Comparison of ENCODE assay signal across 8 mouse cellular contexts in genomic region chr19:5016221-5016742, GRCm38 (mm10). TPM values are rescaled to one million over a fixed set of nuclear protein-coding genes. Genes with fewer than 3 reads are reported as not detected.
DNase-seq lines count a peak whose midpoint lies in the region; ATAC-seq and TF ChIP-seq lines count a peak whose summit lies in the region.

No protein-coding gene starts in this region.

- H3K9ac ChIP-seq in hindbrain, embryonic 16.5 days (ENCODE audit: low read depth, low read length): no peak overlapping the region; the same call in 1 of the 2 replicates
- H3K9ac ChIP-seq in liver, postnatal 0 days (replicated peaks): no peak overlapping the region

- no peak overlapping the region for H3K4me3 ChIP-seq in C2C12 (ENCODE audit: insufficient read depth, poor library complexity, severe bottlenecking)
- H3K4me3 ChIP-seq in hindbrain, embryonic 16.5 days (ENCODE audit: low read length): no peak overlapping the region
- H3K4me3 ChIP-seq in liver, postnatal 0 days (ENCODE audit: low read depth, low read length): no peak overlapping the region

- peak overlapping the region; percentile 62 for H3ac ChIP-seq in C2C12 (ENCODE audit: control insufficient read depth, insufficient read length, low read depth)

- H3K36me3 ChIP-seq in C2C12 (ENCODE audit: control insufficient read depth, insufficient read depth): no peaks in the 10 kb centered on the region
- no peaks in the 10 kb centered on the region for H3K36me3 ChIP-seq in hindbrain, embryonic 16.5 days (ENCODE audit: control insufficient read depth, insufficient read depth, low read length)
- H3K36me3 ChIP-seq in liver, postnatal 0 days (replicated peaks; ENCODE audit: insufficient read depth, low read length): no peaks in the 10 kb centered on the region

- H3K79me3 ChIP-seq in C2C12 (ENCODE audit: low read depth): no peaks in the 10 kb centered on the region

- H3K79me2 ChIP-seq in C2C12 (ENCODE audit: control insufficient read depth, insufficient read depth): no peaks in the 10 kb centered on the region

- no peak for TF ChIP-seq CTCF in C2C12 (IDR thresholded peaks at IDR 0.05; ENCODE audit: control insufficient read depth, insufficient read depth, insufficient read length)
- TF ChIP-seq CTCF in liver, postnatal 0 days (IDR thresholded peaks at IDR 0.05; ENCODE audit: low read depth): no peak

- WGBS in hindbrain, embryonic 16.5 days: 34% methylated on average over 10 of the region's 10 CpGs
- 39% methylated on average over 10 of the region's 10 CpGs for WGBS in liver, postnatal 0 days (ENCODE audit: insufficient replicate concordance)

- ATAC-seq in hindbrain, embryonic 16.5 days: no peak; the same call in 1 of the 2 replicates
- ATAC-seq in liver, postnatal 0 days: peak; percentile 19; the same call in 1 of the 2 replicates
- no peak for ATAC-seq in frontal cortex, adult (ENCODE audit: low TSS enrichment)

- no peaks in the 10 kb centered on the region for H3K9me3 ChIP-seq in hindbrain, embryonic 16.5 days (ENCODE audit: control insufficient read depth, low read length)
- H3K9me3 ChIP-seq in liver, postnatal 0 days (ENCODE audit: low read length): no peaks in the 10 kb centered on the region

- DNase-seq in embryo, embryonic 11 days: peak; percentile 30
- DNase-seq in liver, postnatal 0 days: no peak
- no peak for DNase-seq in spleen, postnatal 10 days (ENCODE audit: low spot score in 2 of 2)
- no peak for DNase-seq in adrenal gland, adult 2 months
- no peak for DNase-seq in layer of hippocampus, adult 18-20 months (ENCODE audit: low spot score in 2 of 2)

- H3K27ac ChIP-seq in hindbrain, embryonic 16.5 days (ENCODE audit: low read depth, low read length): no peak overlapping the region
- no peak overlapping the region for H3K27ac ChIP-seq in liver, postnatal 0 days (ENCODE audit: low read depth)

- no peak for TF ChIP-seq EP300 in liver, postnatal 0 days (IDR thresholded peaks at IDR 0.05; ENCODE audit: low read depth)

- H3K27me3 ChIP-seq in C2C12 (ENCODE audit: control insufficient read depth, insufficient read depth, insufficient read length): no peaks in the 10 kb centered on the region
- no peaks in the 10 kb centered on the region for H3K27me3 ChIP-seq in hindbrain, embryonic 16.5 days (replicated peaks; ENCODE audit: control insufficient read depth, insufficient read depth, low read length)
- H3K27me3 ChIP-seq in liver, postnatal 0 days (ENCODE audit: insufficient read depth, low read length): no peaks in the 10 kb centered on the region

- no peaks in the 10 kb centered on the region for H3K4me1 ChIP-seq in hindbrain, embryonic 16.5 days (ENCODE audit: control insufficient read depth, insufficient read depth, low read depth, low read length)
- no peaks in the 10 kb centered on the region for H3K4me1 ChIP-seq in liver, postnatal 0 days (ENCODE audit: insufficient read depth)

- H3K4me2 ChIP-seq in hindbrain, embryonic 16.5 days (ENCODE audit: low read length): peak overlapping the region; percentile 29; the same call in 1 of the 2 replicates
- 0 out of 2 replicates have a peak overlapping the region, but pooled peaks have one; percentile 32 for H3K4me2 ChIP-seq in liver, postnatal 0 days (ENCODE audit: low read depth, low read length)

TF ChIP-seq in C2C12, 6 proteins besides CTCF, POLR2A, EP300 and RAD21:
- TF ChIP-seq USF1 (IDR thresholded peaks at IDR 0.05; ENCODE audit: low read depth) (no peak), CEBPB (IDR thresholded peaks at IDR 0.05; ENCODE audit: low read depth) (no peak), MYOG (IDR thresholded peaks at IDR 0.05; ENCODE audit: control insufficient read depth, extremely low read depth, insufficient read length) (no peak), MYOD1 (IDR thresholded peaks at IDR 0.05; ENCODE audit: control insufficient read depth, insufficient read length, low read depth) (no peak)

RNA-seq across cellular contexts. Expression of gene Slc29a2, which starts 7.4 kb away (rescaled TPM):
- polyA plus RNA-seq in C2C12 (2012; fragmentation: generic; extraction: Trizol): 8.9 TPM
- 15.0 and 16.6 TPM in 2 replicates for polyA plus RNA-seq in hindbrain, embryonic 16.5 days (2015; fragmentation: Nextera tagmentation; extraction: Ambion mirVana)
- 0.87 and 1.0 TPM in 2 replicates for polyA plus RNA-seq in liver, postnatal 0 days (2015; fragmentation: Nextera tagmentation; extraction: Ambion mirVana)
- total RNA-seq in adrenal gland, adult 2 months (2021): 1 to 10 TPM; 4.3 to 6.9 TPM
- 12.6 and 13.4 TPM in 2 replicates for polyA plus RNA-seq in adrenal gland, adult 2 months (2012; rRNA removed)
- 10 to 100 TPM; 16.0 to 17.5 TPM for total RNA-seq in layer of hippocampus, adult 18-20 months (2021)

RNA-seq across cellular contexts. Expression of gene B4gat1, which starts 22.3 kb away (rescaled TPM):
- 28.1 TPM for polyA plus RNA-seq in C2C12 (2012; fragmentation: generic; extraction: Trizol)
- polyA plus RNA-seq in hindbrain, embryonic 16.5 days (2015; fragmentation: Nextera tagmentation; extraction: Ambion mirVana): 116 and 133 TPM in 2 replicates
- 11.7 and 12.4 TPM in 2 replicates for polyA plus RNA-seq in liver, postnatal 0 days (2015; fragmentation: Nextera tagmentation; extraction: Ambion mirVana)
- 10 to 100 TPM; 27.8 to 44.9 TPM for total RNA-seq in adrenal gland, adult 2 months (2021)
- polyA plus RNA-seq in adrenal gland, adult 2 months (2012; rRNA removed): 49.9 and 51.8 TPM in 2 replicates
- 100 to 1,000 TPM; 114 to 120 TPM for total RNA-seq in layer of hippocampus, adult 18-20 months (2021)

RNA-seq across cellular contexts. Expression of gene AC124502.3, which starts 22.4 kb away (rescaled TPM):
- polyA plus RNA-seq in C2C12 (2012; fragmentation: generic; extraction: Trizol): 1.5 TPM
- 2.4 and 3.1 TPM in 2 replicates for polyA plus RNA-seq in hindbrain, embryonic 16.5 days (2015; fragmentation: Nextera tagmentation; extraction: Ambion mirVana)
- 0.19 and 0.31 TPM in 2 replicates for polyA plus RNA-seq in liver, postnatal 0 days (2015; fragmentation: Nextera tagmentation; extraction: Ambion mirVana)
- total RNA-seq in adrenal gland, adult 2 months (2021): 1 to 10 TPM; 1.6 to 2.6 TPM
- polyA plus RNA-seq in adrenal gland, adult 2 months (2012; rRNA removed): 0.55 and 0.89 TPM in 2 replicates
- 1 to 10 TPM; 6.2 to 6.7 TPM for total RNA-seq in layer of hippocampus, adult 18-20 months (2021)

RNA-seq across cellular contexts. Expression of gene Brms1, which starts 24.9 kb away (rescaled TPM):
- 55.3 TPM for polyA plus RNA-seq in C2C12 (2012; fragmentation: generic; extraction: Trizol)
- 25.6 and 26.6 TPM in 2 replicates for polyA plus RNA-seq in hindbrain, embryonic 16.5 days (2015; fragmentation: Nextera tagmentation; extraction: Ambion mirVana)
- 20.7 and 22.6 TPM in 2 replicates for polyA plus RNA-seq in liver, postnatal 0 days (2015; fragmentation: Nextera tagmentation; extraction: Ambion mirVana)
- total RNA-seq in adrenal gland, adult 2 months (2021): 10 to 100 TPM; 28.5 to 28.8 TPM
- 30.3 and 36.2 TPM in 2 replicates for polyA plus RNA-seq in adrenal gland, adult 2 months (2012; rRNA removed)
- total RNA-seq in layer of hippocampus, adult 18-20 months (2021): 10 to 100 TPM; 22.4 to 23.2 TPM

RNA-seq across cellular contexts. Expression of gene Npas4, which starts 26.2 kb away (rescaled TPM):
- 0.60 TPM for polyA plus RNA-seq in C2C12 (2012; fragmentation: generic; extraction: Trizol)
- polyA plus RNA-seq in hindbrain, embryonic 16.5 days (2015; fragmentation: Nextera tagmentation; extraction: Ambion mirVana): 0.41 and 0.47 TPM in 2 replicates
- polyA plus RNA-seq in liver, postnatal 0 days (2015; fragmentation: Nextera tagmentation; extraction: Ambion mirVana): not detected in 2 replicates
- total RNA-seq in adrenal gland, adult 2 months (2021): under 1 TPM; 0.43 to 0.55 TPM
- polyA plus RNA-seq in adrenal gland, adult 2 months (2012; rRNA removed): 1.1 and 1.3 TPM in 2 replicates
- 10 to 100 TPM; 12.4 to 15.1 TPM for total RNA-seq in layer of hippocampus, adult 18-20 months (2021)
